Mouse (Mus musculus): Measurements from ENCODE around the gene Degs1.

GRCm38 (mm10) chr1:182325919-182326318 is 43.3 kb upstream of the Degs1 start:
- TF ChIP-seq GATA1 (IDR thresholded peaks at IDR 0.05; ENCODE audit: low read length) (no peak), TAL1 (IDR thresholded peaks at IDR 0.05; ENCODE audit: low read length) (no peak)
